Mouse (Mus musculus): Measurements from ENCODE around the gene Cpne4.

- TF ChIP-seq CTCF (IDR thresholded peaks at IDR 0.05; ENCODE audit: borderline replicate concordance, control insufficient read depth, extremely low read depth, insufficient read depth, low read length, poor library complexity) (no peak), POLR2A (IDR thresholded peaks at IDR 0.05; ENCODE audit: control insufficient read depth, extremely low read depth, insufficient read depth, low read length, poor library complexity) (no peak)
These were observed 435.0 kb downstream of the Cpne4 start for GRCm38 (mm10) chr9:104981934-104982548.

Data from thymus, adult 2 months (tissue).